Comparison of ENCODE assay signal across 21 mouse cellular contexts in genomic region chr10:116699711-116700110, GRCm38 (mm10).
DNase-seq lines count a peak whose midpoint lies in the region; ATAC-seq and TF ChIP-seq lines count a peak whose summit lies in the region.
"Had no signal": no experiment of that assay in that cellular context is flagged by ENCODE, and none has a peak within 500 bp of the region (broad histone marks: within the 10 kb centered on the region; RNA-seq: fewer than 3 reads in every experiment).

No protein-coding gene starts in this region.

- H3K4me3 ChIP-seq in heart, embryonic 12.5 days, result no peak overlapping the region
- H3K4me3 ChIP-seq in embryonic facial prominence, embryonic 10.5 days, result no peak overlapping the region
- no peak overlapping the region for H3K4me3 ChIP-seq in intestine, embryonic 15.5 days (replicated peaks)
- no peak overlapping the region for H3K4me3 ChIP-seq in stomach, postnatal 0 days (ENCODE audit: low read depth, low read length)
- H3K4me3 ChIP-seq: embryonic facial prominence, embryonic 12.5 days; embryonic facial prominence, embryonic 15.5 days; forebrain, embryonic 13.5 days; heart, adult 2 months; heart, embryonic 10.5 days; hindbrain, embryonic 12.5 days; hindbrain, embryonic 15.5 days had no signal

- H3K36me3 ChIP-seq in heart, embryonic 12.5 days, result no peaks in the 10 kb centered on the region
- H3K36me3 ChIP-seq in embryonic facial prominence, embryonic 10.5 days (replicated peaks), result no peaks in the 10 kb centered on the region
- H3K36me3 ChIP-seq in intestine, embryonic 15.5 days, result no peaks in the 10 kb centered on the region
- no peaks in the 10 kb centered on the region for H3K36me3 ChIP-seq in stomach, postnatal 0 days (ENCODE audit: control insufficient read depth, insufficient read depth, low read length)
- H3K36me3 ChIP-seq: embryonic facial prominence, embryonic 12.5 days; embryonic facial prominence, embryonic 15.5 days; heart, embryonic 10.5 days; hindbrain, embryonic 12.5 days; hindbrain, embryonic 15.5 days had no signal

- 82% methylated on average over 8 of the region's 8 CpGs for WGBS in heart, embryonic 12.5 days
- WGBS in embryonic facial prominence, embryonic 10.5 days, result 78% methylated on average over 8 of the region's 8 CpGs
- 86% methylated on average over 8 of the region's 8 CpGs for WGBS in intestine, embryonic 15.5 days
- 82% methylated on average over 8 of the region's 8 CpGs for WGBS in stomach, postnatal 0 days

- DNase-seq in heart, adult 11 months, result peak; percentile 31
- no peak for DNase-seq in embryonic facial prominence, embryonic 10.5 days (ENCODE audit: low spot score)
- peak; percentile 10 for DNase-seq in retina, embryonic 14.5 days (ENCODE audit: low spot score)
- no peak for DNase-seq in stomach, postnatal 0 days (ENCODE audit: low spot score)
- DNase-seq: adrenal gland, adult 8-10 months; adrenal gland, postnatal 25 days; cerebellum, adult 18-20 months; cerebellum, adult 9-10 months; cerebellum, postnatal 14 days; gastrocnemius, postnatal 25 days; heart, adult 2 months had no signal

- no peak overlapping the region for H3K27ac ChIP-seq in heart, embryonic 12.5 days (ENCODE audit: poor library complexity, severe bottlenecking)
- 0 out of 2 replicates have a peak overlapping the region, but pooled peaks have one; percentile 14 for H3K27ac ChIP-seq in embryonic facial prominence, embryonic 10.5 days (replicated peaks)
- H3K27ac ChIP-seq in intestine, embryonic 15.5 days, result no peak overlapping the region
- no peak overlapping the region for H3K27ac ChIP-seq in stomach, postnatal 0 days (replicated peaks)
- H3K27ac ChIP-seq: embryonic facial prominence, embryonic 12.5 days; embryonic facial prominence, embryonic 15.5 days; forebrain, embryonic 13.5 days; heart, adult 2 months; heart, embryonic 10.5 days; hindbrain, embryonic 12.5 days; hindbrain, embryonic 15.5 days had no signal

- no peak overlapping the region for H3K4me2 ChIP-seq in heart, embryonic 12.5 days
- no peak overlapping the region for H3K4me2 ChIP-seq in intestine, embryonic 15.5 days (replicated peaks)
- H3K4me2 ChIP-seq in stomach, postnatal 0 days (replicated peaks; ENCODE audit: low read depth), result no peak overlapping the region
- H3K4me2 ChIP-seq: embryonic facial prominence, embryonic 12.5 days; embryonic facial prominence, embryonic 15.5 days; forebrain, embryonic 13.5 days; hindbrain, embryonic 12.5 days; hindbrain, embryonic 15.5 days had no signal

- no peak for TF ChIP-seq CTCF in stomach, postnatal 0 days (IDR thresholded peaks at IDR 0.05; ENCODE audit: low read depth)

- H3K27me3 ChIP-seq in heart, embryonic 12.5 days (replicated peaks), result no peaks in the 10 kb centered on the region
- H3K27me3 ChIP-seq in embryonic facial prominence, embryonic 10.5 days (replicated peaks; ENCODE audit: low read depth, poor library complexity, severe bottlenecking), result no peaks in the 10 kb centered on the region
- no peaks in the 10 kb centered on the region for H3K27me3 ChIP-seq in intestine, embryonic 15.5 days (replicated peaks)
- no peaks in the 10 kb centered on the region for H3K27me3 ChIP-seq in stomach, postnatal 0 days (ENCODE audit: control insufficient read depth, insufficient read depth, low read length)
- H3K27me3 ChIP-seq: embryonic facial prominence, embryonic 12.5 days; embryonic facial prominence, embryonic 15.5 days; forebrain, embryonic 13.5 days; hindbrain, embryonic 12.5 days; hindbrain, embryonic 15.5 days had no signal

- ATAC-seq in heart, embryonic 12.5 days (ENCODE audit: insufficient number of reproducible peaks, low FRiP score), result no peak
- no peak for ATAC-seq in intestine, embryonic 15.5 days
- no peak for ATAC-seq in stomach, postnatal 0 days (ENCODE audit: low FRiP score, low TSS enrichment)
- ATAC-seq: activated CD4-positive, CD25-positive, alpha-beta regulatory T cell, adult 4 months; CD4-positive, CD25-positive, alpha-beta regulatory T cell, adult 4 months; forebrain, embryonic 13.5 days had no signal

- H3K4me1 ChIP-seq in heart, embryonic 12.5 days (replicated peaks), result no peaks in the 10 kb centered on the region
- no peaks in the 10 kb centered on the region for H3K4me1 ChIP-seq in embryonic facial prominence, embryonic 10.5 days
- H3K4me1 ChIP-seq in intestine, embryonic 15.5 days (replicated peaks), result no peaks in the 10 kb centered on the region
- no peaks in the 10 kb centered on the region for H3K4me1 ChIP-seq in stomach, postnatal 0 days (replicated peaks; ENCODE audit: control insufficient read depth, insufficient read depth)
- H3K4me1 ChIP-seq: embryonic facial prominence, embryonic 12.5 days; embryonic facial prominence, embryonic 15.5 days; heart, embryonic 10.5 days; hindbrain, embryonic 12.5 days; hindbrain, embryonic 15.5 days had no signal

- peaks cover 3% of the 10 kb centered on the region for H3K9me3 ChIP-seq in heart, embryonic 12.5 days (replicated peaks)
- H3K9me3 ChIP-seq in embryonic facial prominence, embryonic 10.5 days, result no peaks in the 10 kb centered on the region
- no peaks in the 10 kb centered on the region for H3K9me3 ChIP-seq in intestine, embryonic 15.5 days
- no peaks in the 10 kb centered on the region for H3K9me3 ChIP-seq in stomach, postnatal 0 days (ENCODE audit: control insufficient read depth, low read length)
- H3K9me3 ChIP-seq: embryonic facial prominence, embryonic 12.5 days; embryonic facial prominence, embryonic 15.5 days; forebrain, embryonic 13.5 days; heart, embryonic 10.5 days; hindbrain, embryonic 15.5 days had no signal

- no peak overlapping the region for H3K9ac ChIP-seq in heart, embryonic 12.5 days
- H3K9ac ChIP-seq in intestine, embryonic 15.5 days, result no peak overlapping the region
- no peak overlapping the region for H3K9ac ChIP-seq in stomach, postnatal 0 days (ENCODE audit: low read length)
- H3K9ac ChIP-seq: embryonic facial prominence, embryonic 12.5 days; embryonic facial prominence, embryonic 15.5 days; forebrain, embryonic 13.5 days; hindbrain, embryonic 12.5 days; hindbrain, embryonic 15.5 days had no signal

- TF ChIP-seq EP300 in stomach, postnatal 0 days (optimal IDR thresholded peaks at IDR 0.05), result no peak

Comparison
In these comparisons a context has a peak if more than half of its experiments do, and no peak if none do; other contexts are left out.
1. DNase-seq: peak in heart, adult 11 months (single experiment) and retina, embryonic 14.5 days (single experiment); none in embryonic facial prominence, embryonic 10.5 days (single experiment) and stomach, postnatal 0 days (single experiment).